Mouse (Mus musculus): Measurements from ENCODE around the gene Pskh1.
A peak's percentile ranks its signal among the peaks of the same experiment; 100 is the strongest.

Pskh1 gene

GRCm38 (mm10) chr8:105900180-105900940, at the start of gene Pskh1:
Gene Pskh1 (plus strand): TSS chr8:105900441.
- DNase-seq, result peak; percentile 82 to 84

GRCm38 (mm10) chr8:105850611-105851010, 49.6 kb upstream of the Pskh1 start:
- no peak for DNase-seq

- DNase-seq, result peak; percentile 85 to 91
Measured at GRCm38 (mm10) chr8:105851651-105852143, 48.5 kb upstream of the Pskh1 start.

DNA sequence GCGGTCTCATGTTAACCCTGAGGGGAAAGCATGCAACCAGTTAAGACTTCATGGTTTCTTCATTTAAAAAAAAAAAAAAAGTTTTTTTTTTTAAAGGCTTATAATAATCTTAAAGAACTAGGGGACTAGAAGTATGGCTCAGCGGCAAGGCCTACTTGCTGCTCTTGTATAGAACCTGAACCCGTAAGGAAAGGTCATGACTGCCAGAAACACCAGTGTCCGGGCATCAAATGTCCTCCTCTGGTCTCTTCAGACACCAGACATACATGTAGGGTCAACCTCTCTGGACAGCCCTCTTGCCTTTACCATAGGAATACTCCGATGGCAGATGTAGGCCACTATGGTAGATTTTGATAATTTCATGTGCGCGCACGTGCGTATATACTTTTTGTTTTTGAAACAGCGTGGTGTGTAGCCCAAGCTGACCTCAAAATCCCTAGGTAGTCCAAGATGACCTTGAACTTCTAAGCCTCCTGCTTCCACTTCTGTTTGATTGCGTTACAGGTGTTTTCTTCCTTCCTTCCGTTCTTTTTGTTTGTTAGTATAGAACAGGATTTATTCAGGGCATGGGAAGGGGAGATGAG, 48.0 kb upstream of the Pskh1 start:
- peak in 1 of 2 experiments; percentile 17 for DNase-seq

DNA sequence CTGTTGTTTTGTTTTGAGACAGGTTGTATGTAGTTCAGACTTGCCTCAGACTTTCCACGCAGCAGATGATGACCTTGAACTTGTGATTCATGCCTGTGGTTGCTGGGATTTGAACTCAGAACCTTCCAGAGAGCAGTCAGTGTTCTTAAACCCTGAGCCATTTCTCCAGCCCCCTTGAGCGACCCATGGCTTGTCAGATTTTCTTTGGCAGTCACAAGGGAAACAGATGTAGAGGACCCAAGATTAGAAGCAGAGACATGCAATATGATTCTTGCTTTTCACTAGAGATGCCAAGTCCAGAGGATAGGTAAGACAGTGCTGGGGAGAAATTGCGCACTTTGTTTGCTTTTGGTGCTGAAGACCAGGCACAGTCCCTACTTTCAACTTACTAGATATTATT, 47.1 kb upstream of the Pskh1 start, which contains the start of gene Cenpt:
Cenpt (minus strand) TSS at position 101 of the 400 bp plus-strand sequence.
- no peak for DNase-seq

GRCm38 (mm10) chr8:105854303-105854702, 45.9 kb upstream of the Pskh1 start:
- DNase-seq, result peak in 1 of 2 experiments; percentile 18

- DNase-seq, result peak; percentile 84 to 90
Measured at GRCm38 (mm10) chr8:105854715-105855216, 45.5 kb upstream of the Pskh1 start, which contains the start of gene Thap11. Gene Thap11 (plus strand): TSS chr8:105855132.

GRCm38 (mm10) chr8:105855248-105856167, 44.7 kb upstream of the Pskh1 start:
- peak; percentile 38 to 49 for DNase-seq

DNA sequence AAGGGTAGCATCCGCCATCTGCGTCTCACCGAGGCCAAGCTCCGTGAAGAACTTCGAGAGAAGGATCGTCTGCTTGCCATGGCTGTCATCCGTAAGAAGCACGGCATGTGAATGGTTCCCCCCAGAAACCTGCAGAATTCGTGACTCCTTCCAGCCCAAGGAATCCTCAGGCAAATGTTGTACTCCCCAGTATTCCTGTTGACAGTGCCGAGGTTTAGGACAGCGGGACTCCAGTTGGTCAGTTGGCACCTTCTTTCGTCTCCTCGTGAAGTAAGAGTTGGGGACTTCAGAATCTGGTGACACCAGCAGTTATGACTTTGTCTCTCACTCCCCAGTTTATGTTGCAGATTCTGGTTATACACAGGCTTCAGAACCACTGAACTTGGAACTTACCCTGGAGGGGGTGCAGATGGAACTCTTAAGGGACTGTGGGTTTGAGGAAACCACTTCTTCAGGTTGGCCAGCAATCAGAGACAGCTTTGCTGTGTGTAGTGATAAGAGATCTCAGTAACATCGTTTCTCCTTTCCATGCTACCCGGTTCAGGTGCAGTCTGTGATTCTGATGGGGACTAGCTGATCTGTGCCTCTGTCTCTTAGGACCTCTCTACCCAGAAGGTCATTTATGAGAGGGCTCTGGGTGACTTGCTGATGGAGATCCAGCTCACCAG, 43.9 kb upstream of the Pskh1 start:
- DNase-seq, result no peak

DNA sequence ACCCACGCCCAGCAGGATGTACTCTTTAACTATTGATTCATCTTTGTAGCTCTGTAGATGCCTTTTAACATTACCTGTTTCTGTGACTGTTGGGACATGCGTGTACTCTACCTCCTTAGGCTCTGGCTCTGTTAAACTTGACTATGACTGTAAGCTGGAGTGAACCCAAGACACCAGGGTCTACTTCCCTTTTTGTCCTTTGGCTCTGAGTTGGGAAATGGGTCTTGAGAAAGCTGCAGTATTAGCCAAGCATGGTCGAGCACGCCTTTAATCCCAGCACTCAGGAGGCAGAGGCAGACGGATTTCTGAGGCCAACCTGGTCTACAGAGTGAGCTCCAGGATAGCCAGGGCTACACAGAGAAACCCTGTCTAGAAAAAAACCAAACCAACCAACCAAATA, 41.7 kb upstream of the Pskh1 start:
- DNase-seq, result no peak

- DNase-seq, result no peak
Measured at GRCm38 (mm10) chr8:105859314-105859713, 40.9 kb upstream of the Pskh1 start.

GRCm38 (mm10) chr8:105860143-105860981, 39.9 kb upstream of the Pskh1 start, which contains the start of gene Nutf2:
Gene Nutf2 (plus strand): TSS chr8:105860580.
- peak; percentile 93 to 95 for DNase-seq

DNA sequence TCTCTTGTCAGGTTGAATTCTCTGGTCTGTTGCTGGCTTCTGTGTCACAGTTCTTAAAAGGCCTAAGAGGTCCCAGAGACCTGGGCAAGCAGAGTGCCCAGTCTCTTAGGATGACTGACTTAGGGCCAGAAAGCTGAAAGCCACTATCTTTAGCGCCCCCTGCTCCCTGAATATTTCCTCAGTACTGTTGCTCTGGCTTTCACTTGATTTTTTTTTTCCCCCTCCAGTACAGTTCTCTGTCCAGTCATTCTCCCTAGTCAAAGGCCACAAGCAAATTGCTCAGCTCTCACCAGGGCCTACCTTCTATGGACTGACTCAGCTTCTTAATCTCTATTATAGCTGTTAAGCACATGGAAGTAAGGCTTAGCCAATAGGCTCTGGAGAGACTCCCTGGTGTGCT, 38.3 kb upstream of the Pskh1 start:
- no peak for DNase-seq

DNA sequence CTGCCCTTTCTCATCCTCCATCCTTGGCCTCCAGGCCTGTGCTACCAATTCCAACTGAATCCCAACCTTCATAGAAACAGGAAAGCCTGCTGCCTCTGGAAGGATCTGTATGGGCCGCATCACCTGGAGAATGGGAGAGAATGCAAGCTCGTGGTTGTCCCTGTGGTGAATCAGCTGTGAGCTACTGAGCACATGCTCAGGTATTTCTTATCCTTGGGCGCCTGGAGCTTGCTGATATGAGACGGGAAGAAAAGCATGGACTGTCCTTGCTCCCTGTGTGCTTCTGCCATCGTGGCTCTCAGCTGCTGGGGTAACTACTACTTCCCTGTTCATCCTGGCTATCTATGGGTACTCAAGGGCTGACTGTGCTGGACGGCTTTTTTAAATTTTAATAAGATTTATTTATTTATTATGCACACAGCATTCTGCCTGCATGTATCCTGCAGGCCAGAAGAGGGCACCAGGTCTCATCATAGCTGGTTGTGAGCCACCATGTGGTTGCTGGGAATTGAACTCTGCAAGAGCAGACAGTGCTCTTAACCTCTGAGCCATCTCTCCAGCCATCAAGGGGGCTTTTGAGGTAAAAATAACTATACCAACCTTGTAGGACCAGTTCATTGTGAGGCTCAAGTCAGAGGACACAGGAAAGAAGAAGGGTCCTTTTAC, 33.7 kb upstream of the Pskh1 start:
- DNase-seq, result no peak

DNA sequence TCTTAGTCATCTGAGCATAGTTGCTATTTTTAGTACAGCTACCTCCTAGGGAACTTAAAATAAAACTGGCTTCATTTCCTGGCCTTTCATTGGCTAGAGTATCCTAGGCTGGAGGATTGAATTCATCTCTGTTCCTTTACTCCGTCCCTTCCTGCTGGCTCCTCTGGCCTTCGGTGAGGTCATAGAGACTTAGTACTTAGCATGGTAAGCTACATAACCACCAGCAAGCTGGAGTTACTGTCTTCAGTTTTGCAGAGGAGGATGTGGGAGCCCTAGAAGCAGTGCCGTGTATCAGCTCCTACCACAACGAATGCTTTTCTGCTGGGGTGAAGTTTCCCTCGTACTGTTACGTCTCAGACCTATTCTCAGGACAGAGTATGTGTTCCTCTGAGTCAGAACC, 25.9 kb upstream of the Pskh1 start:
- no peak for DNase-seq

DNA sequence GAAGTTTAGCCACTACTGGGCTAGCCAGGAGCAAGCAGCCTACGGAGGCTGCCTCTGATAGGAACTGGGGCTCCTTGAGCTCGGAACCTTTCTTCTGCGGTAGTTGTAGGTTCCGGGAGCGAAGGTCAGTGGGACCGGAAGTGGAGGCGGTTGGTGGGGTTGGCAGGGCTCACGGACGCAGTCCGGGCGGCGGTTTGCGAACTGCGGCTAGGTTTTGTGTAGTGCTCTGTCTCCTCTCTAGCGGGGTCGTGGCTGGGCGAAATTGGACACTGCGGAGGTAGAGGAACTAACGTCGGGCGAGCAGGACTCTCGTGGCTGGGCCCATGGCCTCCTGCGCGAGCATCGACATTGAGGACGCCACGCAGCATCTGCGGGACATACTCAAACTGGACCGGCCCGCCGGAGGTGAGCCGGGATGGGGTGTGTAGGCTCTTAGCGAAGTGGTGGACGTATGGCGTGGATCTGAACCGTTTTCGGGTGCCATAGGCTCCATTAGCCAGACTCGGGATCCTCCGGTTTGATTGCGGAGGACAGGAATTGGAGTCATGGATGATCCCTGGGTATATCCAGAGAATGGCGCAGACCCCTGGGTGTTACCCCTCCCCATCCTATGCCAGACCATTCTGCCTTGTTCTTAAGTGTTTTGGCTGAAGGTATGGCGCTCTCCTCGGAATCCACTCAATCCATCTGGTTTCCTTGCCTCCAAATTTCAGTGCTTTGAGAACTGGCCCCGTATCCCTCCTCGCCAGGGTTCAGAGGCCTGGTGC, 19.3 kb upstream of the Pskh1 start, which contains the start of gene Edc4:
Edc4 (plus strand) TSS at position 128 of the 767 bp plus-strand sequence.
- peak; percentile 55 to 70 for DNase-seq

- DNase-seq, result no peak
Measured at GRCm38 (mm10) chr8:105889756-105890465, 10.3 kb upstream of the Pskh1 start.

- no peak for DNase-seq
Measured at GRCm38 (mm10) chr8:105890870-105891269, 9.4 kb upstream of the Pskh1 start.

- DNase-seq, result no peak
Measured at GRCm38 (mm10) chr8:105892432-105892831, 7.8 kb upstream of the Pskh1 start.

Data from thymus, adult 18-20 months (tissue).